Mouse (Mus musculus) heart, postnatal 36 days (tissue): ENCODE data around the gene Olfr181. TPM values are rescaled to one million over a fixed set of nuclear protein-coding genes. Genes with fewer than 3 reads are reported as not detected.

Experiments
- DNase-seq, 2 experiments: peaks; one replicate each; pipeline ENCODE4 v3.0.0; 2021 to 2022
- intact Hi-C: fragments of 180-260 bp; cut with DNase I; formaldehyde crosslinking; loops from one replicate; pipeline ENCODE4 v1.15.1; 2025
- total RNA-seq, 2 experiments: library from RNA; stranded (reverse); gene quantifications; 2 replicates each; pipeline ENCODE4 v1.2.3; 2021

Olfr181 gene
- total RNA-seq: not detected

GRCm38 (mm10) chr16:58928655-58929054, at the start of gene Olfr181:
Olfr181 (minus strand) TSS chr16:58928755.
- intact Hi-C loops: no loop called here

GRCm38 (mm10) chr16:58929292-58929691, 737 bp upstream of the Olfr181 start, which contains the start of gene Olfr180:
Olfr180 (minus strand) TSS chr16:58929392.
- DNase-seq: no peak
- intact Hi-C loops: no loop called here

More at GRCm38 (mm10) chr16:58928655-58929054, at the start of gene Olfr181:
- no peak for DNase-seq

- no peak for DNase-seq
- intact Hi-C loops: no loop called here
Measured at GRCm38 (mm10) chr16:58891963-58892362, 36.6 kb downstream of the Olfr181 start, which contains the start of gene Olfr178. Olfr178 (minus strand) TSS chr16:58892063.

GRCm38 (mm10) chr16:58884416-58884815, 44.1 kb downstream of the Olfr181 start:
- DNase-seq: no peak
- intact Hi-C loops: no loop called here

Other genes with a start within 250 kb of the Olfr181 start
- gene Gpr15, start 209.7 kb downstream of the Olfr181 start, total RNA-seq: not detected
- 10 to 100 TPM; 51.7 to 51.9 TPM for gene Cldnd1, start 200.8 kb downstream of the Olfr181 start, total RNA-seq
- not detected for gene Olfr172, start 165.6 kb downstream of the Olfr181 start, total RNA-seq
- gene Olfr173, start 128.5 kb downstream of the Olfr181 start, total RNA-seq: not detected
- gene Olfr175-ps1, start 102.0 kb downstream of the Olfr181 start, total RNA-seq: not detected
- not detected for gene Olfr177, start 54.0 kb downstream of the Olfr181 start, total RNA-seq
- not detected for gene Olfr178, start 36.7 kb downstream of the Olfr181 start, total RNA-seq
- gene Olfr180, start 637 bp upstream of the Olfr181 start, total RNA-seq: not detected
- gene Olfr183, start 66.6 kb upstream of the Olfr181 start, total RNA-seq: not detected
- gene Olfr186, start 101.5 kb upstream of the Olfr181 start, total RNA-seq: not detected
- gene Olfr187, start 111.0 kb upstream of the Olfr181 start, total RNA-seq: not detected
- gene Olfr190, start 149.2 kb upstream of the Olfr181 start, total RNA-seq: not detected
- not detected for gene Olfr191, start 161.1 kb upstream of the Olfr181 start, total RNA-seq
- not detected for gene Olfr193, start 183.1 kb upstream of the Olfr181 start, total RNA-seq
- not detected for gene Olfr194, start 192.3 kb upstream of the Olfr181 start, total RNA-seq
- not detected for gene Olfr195, start 218.3 kb upstream of the Olfr181 start, total RNA-seq
- not detected for gene Olfr196, start 241.7 kb upstream of the Olfr181 start, total RNA-seq